Mouse (Mus musculus) MEL (cell line): ENCODE data around the gene Rasl10a. TPM values are rescaled to one million over a fixed set of nuclear protein-coding genes. Genes with fewer than 3 reads are reported as not detected.
A peak's percentile ranks its signal among the peaks of the same experiment; 100 is the strongest.

Experiments used
- DNase-seq: peaks from one replicate; pipeline ENCODE4 v3.0.0; 2011; ENCODE audit warnings: low read depth, low spot score
- H3K27ac ChIP-seq: 2 replicates; pipeline ENCODE4 v1.5.1; 2012; ENCODE audit warnings: low read depth, mild to moderate bottlenecking, control low read depth, low read length, moderate library complexity; ENCODE audit not compliant: control insufficient read depth
- H3K27me3 ChIP-seq, 2 experiments: fragments of 150-350 bp in 1 of 2; sonication (generic) in 1 of 2; 2 replicates each; pipeline ENCODE4 v1.6.1; 2012; ENCODE audit warnings: low read length in 2 of 2, mild to moderate bottlenecking in 2 of 2, improper control_type of control experiment in 1 of 2, moderate library complexity in 1 of 2; ENCODE audit not compliant: insufficient read depth in 2 of 2, control insufficient read depth in 1 of 2
- H3K36me3 ChIP-seq, 2 experiments: 2 replicates each; pipeline ENCODE4 v1.6.1; 2012 to 2014; ENCODE audit warnings: low read length in 2 of 2, improper control_type of control experiment in 1 of 2, inconsistent platforms in 1 of 2, mild to moderate bottlenecking in 1 of 2; ENCODE audit not compliant: insufficient read depth in 2 of 2, control insufficient read depth in 1 of 2
- H3K4me1 ChIP-seq, 2 experiments: fragments of 150-350 bp in 1 of 2; sonication (generic) in 1 of 2; 2 replicates each; pipeline ENCODE4 v1.6.1; 2012; ENCODE audit warnings: low read length in 2 of 2, improper control_type of control experiment in 1 of 2, mild to moderate bottlenecking in 1 of 2; ENCODE audit not compliant: insufficient read depth in 2 of 2, control insufficient read depth in 1 of 2
- H3K4me3 ChIP-seq, 2 experiments: fragments of 150-350 bp in 1 of 2; sonication (generic) in 1 of 2; 2 replicates each; pipeline ENCODE4 v1.5.1; 2012; ENCODE audit warnings: low read depth in 2 of 2, low read length in 2 of 2, mild to moderate bottlenecking in 2 of 2, moderate library complexity in 2 of 2, control low read depth in 1 of 2, improper control_type of control experiment in 1 of 2; ENCODE audit not compliant: control insufficient read depth in 1 of 2, insufficient read depth in 1 of 2
- H3K79me2 ChIP-seq: 2 replicates; pipeline ENCODE4 v1.6.1; 2012; ENCODE audit warnings: mild to moderate bottlenecking, low read length, moderate library complexity; ENCODE audit not compliant: control insufficient read depth, poor library complexity, insufficient read depth
- H3K9ac ChIP-seq: 2 replicates; pipeline ENCODE4 v1.6.1; 2012; ENCODE audit warnings: low read depth, mild to moderate bottlenecking, control low read depth, low read length, moderate library complexity; ENCODE audit not compliant: control insufficient read depth, poor library complexity, severe bottlenecking
- H3K9me3 ChIP-seq: fragments of 150-350 bp; sonication (generic); replicated peaks from 2 replicates; pipeline ENCODE4 v1.6.1; 2012; ENCODE audit warnings: mild to moderate bottlenecking, low read length, improper control_type of control experiment, moderate library complexity; ENCODE audit not compliant: insufficient read depth
- CHD1 ChIP-seq: IDR thresholded peaks from 2 replicates; pipeline ENCODE4 v1.6.1; 2012; ENCODE audit warnings: low read depth, mild to moderate bottlenecking, inconsistent platforms, low read length, improper control_type of control experiment
- CHD2 ChIP-seq: IDR thresholded peaks from 2 replicates; pipeline ENCODE4 v1.6.1; 2011; ENCODE audit warnings: low read length, improper control_type of control experiment
- CTCF ChIP-seq, 3 experiments: IDR thresholded peaks in 2 of 3; conservative IDR thresholded peaks in 1 of 3; 2 replicates each; pipeline ENCODE4 v1.5.1; 2011 to 2012; ENCODE audit warnings: low read length in 3 of 3, low read depth in 2 of 3, mild to moderate bottlenecking in 2 of 3, improper control_type of control experiment in 1 of 3, inconsistent platforms in 1 of 3, mixed read lengths in 1 of 3, moderate library complexity in 1 of 3; ENCODE audit not compliant: control insufficient read depth in 1 of 3, insufficient read depth in 1 of 3, poor library complexity in 1 of 3, severe bottlenecking in 1 of 3
- E2F4 ChIP-seq: IDR thresholded peaks from 2 replicates; pipeline ENCODE4 v1.6.1; 2011; ENCODE audit warnings: low read depth, low read length, improper control_type of control experiment, borderline replicate concordance
- ELF1 ChIP-seq: IDR thresholded peaks from 2 replicates; pipeline ENCODE4 v1.6.1; 2014; ENCODE audit warnings: low read depth, mild to moderate bottlenecking, inconsistent platforms, low read length, improper control_type of control experiment, moderate library complexity
- EP300 ChIP-seq, 2 experiments: IDR thresholded peaks; 2 replicates each; pipeline ENCODE4 v1.6.1; 2011; ENCODE audit warnings: improper control_type of control experiment in 2 of 2, low read length in 2 of 2, low read depth in 1 of 2, mild to moderate bottlenecking in 1 of 2
- ETS1 ChIP-seq: IDR thresholded peaks from 2 replicates; pipeline ENCODE4 v1.6.1; 2012; ENCODE audit warnings: low read depth, mild to moderate bottlenecking, inconsistent platforms, low read length, improper control_type of control experiment, moderate library complexity
- GABPA ChIP-seq: IDR thresholded peaks from 2 replicates; pipeline ENCODE4 v1.6.1; 2012; ENCODE audit warnings: low read depth, mild to moderate bottlenecking, inconsistent platforms, low read length, improper control_type of control experiment, moderate library complexity
- HCFC1 ChIP-seq: IDR thresholded peaks from 2 replicates; pipeline ENCODE4 v1.6.1; 2012; ENCODE audit warnings: low read depth, mild to moderate bottlenecking, inconsistent platforms, low read length, improper control_type of control experiment, moderate library complexity
- JUND ChIP-seq: IDR thresholded peaks from 2 replicates; pipeline ENCODE4 v1.6.1; 2011; ENCODE audit warnings: low read depth, mild to moderate bottlenecking, improper control_type of control experiment, low read length
- KAT2A ChIP-seq: conservative IDR thresholded peaks from 2 replicates; pipeline ENCODE4 v1.6.1; 2012; ENCODE audit warnings: low read depth, low read length, improper control_type of control experiment, inconsistent platforms
- MAFK ChIP-seq: IDR thresholded peaks from 2 replicates; pipeline ENCODE4 v1.6.1; 2011; ENCODE audit warnings: low read depth, mild to moderate bottlenecking, low read length, improper control_type of control experiment, borderline replicate concordance
- MAX ChIP-seq: IDR thresholded peaks from 2 replicates; pipeline ENCODE4 v1.6.1; 2011; ENCODE audit warnings: low read length, improper control_type of control experiment
- MAZ ChIP-seq: IDR thresholded peaks from 2 replicates; pipeline ENCODE4 v1.6.1; 2012; ENCODE audit warnings: low read depth, mild to moderate bottlenecking, inconsistent platforms, low read length, improper control_type of control experiment
- MEF2A ChIP-seq: IDR thresholded peaks from 2 replicates; pipeline ENCODE4 v1.6.1; 2014; ENCODE audit warnings: low read depth, mild to moderate bottlenecking, inconsistent platforms, low read length, improper control_type of control experiment; ENCODE audit not compliant: poor library complexity, insufficient replicate concordance, severe bottlenecking; ENCODE audit errors: extremely low read depth
- MXI1 ChIP-seq: IDR thresholded peaks from 2 replicates; pipeline ENCODE4 v1.6.1; 2011; ENCODE audit warnings: mild to moderate bottlenecking, low read depth, low read length, improper control_type of control experiment
- MYB ChIP-seq: IDR thresholded peaks from 2 replicates; pipeline ENCODE4 v1.6.1; 2011; ENCODE audit warnings: mild to moderate bottlenecking, low read depth, low read length, improper control_type of control experiment
- MYC ChIP-seq: IDR thresholded peaks from 2 replicates; pipeline ENCODE4 v1.6.1; 2011; ENCODE audit warnings: low read depth, mild to moderate bottlenecking, low read length, improper control_type of control experiment, moderate library complexity
- NELFE ChIP-seq: IDR thresholded peaks from 2 replicates; pipeline ENCODE4 v1.6.1; 2011; ENCODE audit warnings: low read depth, low read length, improper control_type of control experiment
- NRF1 ChIP-seq: IDR thresholded peaks from 2 replicates; pipeline ENCODE4 v1.6.1; 2014; ENCODE audit warnings: low read depth, mild to moderate bottlenecking, inconsistent platforms, low read length, improper control_type of control experiment, moderate library complexity; ENCODE audit not compliant: poor library complexity, insufficient read depth, severe bottlenecking
- POLR2A ChIP-seq, 2 experiments: IDR thresholded peaks; 2 replicates each; pipeline ENCODE4 v1.6.1; 2011 to 2012; ENCODE audit warnings: low read length in 2 of 2, mild to moderate bottlenecking in 2 of 2, control low read depth in 1 of 2, improper control_type of control experiment in 1 of 2, low read depth in 1 of 2, moderate library complexity in 1 of 2; ENCODE audit not compliant: control insufficient read depth in 1 of 2, insufficient read depth in 1 of 2, poor library complexity in 1 of 2
- POLR2AphosphoS2 ChIP-seq: IDR thresholded peaks from 2 replicates; pipeline ENCODE4 v1.6.1; 2011; ENCODE audit warnings: low read length, improper control_type of control experiment
- POLR2AphosphoS5 ChIP-seq: IDR thresholded peaks from 2 replicates; pipeline ENCODE4 v1.6.1; 2012; ENCODE audit warnings: low read depth, borderline replicate concordance, mild to moderate bottlenecking, inconsistent platforms, low read length, moderate library complexity, mixed read lengths
- RAD21 ChIP-seq: IDR thresholded peaks from 2 replicates; pipeline ENCODE4 v1.6.1; 2011; ENCODE audit warnings: mild to moderate bottlenecking, low read depth, low read length, improper control_type of control experiment
- RCOR1 ChIP-seq: IDR thresholded peaks from 2 replicates; pipeline ENCODE4 v1.6.1; 2012; ENCODE audit warnings: low read depth, mild to moderate bottlenecking, inconsistent platforms, low read length, improper control_type of control experiment
- SIN3A ChIP-seq: IDR thresholded peaks from 2 replicates; pipeline ENCODE4 v1.6.1; 2012; ENCODE audit warnings: low read length, improper control_type of control experiment, inconsistent platforms
- SMC3 ChIP-seq: IDR thresholded peaks from 2 replicates; pipeline ENCODE4 v1.6.1; 2011; ENCODE audit warnings: low read depth, low read length, improper control_type of control experiment
- TBP ChIP-seq: IDR thresholded peaks from 2 replicates; pipeline ENCODE4 v1.8.0; 2011; ENCODE audit warnings: low read depth, low read length, improper control_type of control experiment
- USF1 ChIP-seq: IDR thresholded peaks from 2 replicates; pipeline ENCODE4 v1.6.1; 2014; ENCODE audit warnings: low read depth, mild to moderate bottlenecking, inconsistent platforms, low read length, improper control_type of control experiment, moderate library complexity
- USF2 ChIP-seq, 2 experiments: IDR thresholded peaks; 2 replicates each; pipeline ENCODE4 v1.6.1; 2011 to 2012; ENCODE audit warnings: improper control_type of control experiment in 2 of 2, low read length in 2 of 2, borderline replicate concordance in 1 of 2, inconsistent platforms in 1 of 2, low read depth in 1 of 2, mild to moderate bottlenecking in 1 of 2; ENCODE audit not compliant: insufficient read depth in 1 of 2
- ZC3H11A ChIP-seq: IDR thresholded peaks from 2 replicates; pipeline ENCODE4 v1.6.1; 2012; ENCODE audit warnings: low read depth, mild to moderate bottlenecking, inconsistent platforms, low read length, improper control_type of control experiment
- ZKSCAN1 ChIP-seq: IDR thresholded peaks from 2 replicates; pipeline ENCODE4 v1.6.1; 2012; ENCODE audit warnings: low read depth, mild to moderate bottlenecking, inconsistent platforms, low read length, improper control_type of control experiment, moderate library complexity
- ZMIZ1 ChIP-seq: IDR thresholded peaks from 2 replicates; pipeline ENCODE4 v1.6.1; 2012; ENCODE audit warnings: low read depth, mild to moderate bottlenecking, inconsistent platforms, low read length, improper control_type of control experiment, moderate library complexity
- polyA plus RNA-seq, 2 experiments: library from polyadenylated mRNA; stranded (reverse) in 1 of 2; unstranded in 1 of 2; fragments of >175 nt in 1 of 2; fragments of >200 nt in 1 of 2; gene quantifications; 2 replicates each; pipeline versions ENCODE4 v1.2.1 to v1.2.4; 2012; ENCODE audit warnings: low replicate concordance in 2 of 2, low read depth in 1 of 2; ENCODE audit not compliant: insufficient read length in 2 of 2, insufficient read depth in 1 of 2, missing spikeins in 1 of 2
- total RNA-seq: library from RNA; depleted of rRNA; stranded (reverse); fragments of 300-350 nt; gene quantifications from 2 replicates; pipeline ENCODE4 v1.2.3, GENCODE M21; 2012

Gene Rasl10a
- total and polyA plus RNA-seq, 3 experiments = 0.23 to 1.3 TPM; not detected in 1

- TF ChIP-seq EP300 (IDR thresholded peaks at IDR 0.05; ENCODE audit: low read depth in 1 of 2, low read length in 2 of 2) (peak in 1 of 2 experiments; percentile 50; a peak in 2 of 4 replicates), MYC (no peak), ELF1 (peak; percentile 61), MYB (no peak), SIN3A (peak; percentile 95)
Measured at GRCm38 (mm10) chr11:5065056-5065821, 7.3 kb downstream of the Rasl10a start, which contains the start of gene Gas2l1 (continued).

GRCm38 (mm10) chr11:5067063-5067462 lies 9.1 kb downstream of the Rasl10a start:
- Histone ChIP-seq H3K9ac (no peak overlapping the region), H3K9me3 (no peaks in the 10 kb centered on the region), H3K27me3 (no peaks in the 10 kb centered on the region), H3K36me3 (peaks cover 10 to 28% of the 10 kb centered on the region in 2 experiments), H3K27ac (peak overlapping the region; percentile 9; the same call in 1 of the 2 replicates), H3K4me3 (no peak overlapping the region), H3K79me2 (peaks cover 6% of the 10 kb centered on the region), H3K4me1 (peaks cover 6 to 30% of the 10 kb centered on the region in 2 experiments)
- DNase-seq = peak; percentile 73
- TF ChIP-seq POLR2AphosphoS2 = no peak
- TF ChIP-seq ZKSCAN1 = no peak
- TF ChIP-seq EP300 (IDR thresholded peaks at IDR 0.05; ENCODE audit: low read depth in 1 of 2, low read length in 2 of 2) = peak; percentile 58 to 74
- TF ChIP-seq USF1 = no peak
- no peak for TF ChIP-seq NRF1
- no peak for TF ChIP-seq MAZ
- TF ChIP-seq CHD2 = no peak
- TF ChIP-seq NELFE = no peak
- TF ChIP-seq RCOR1 = peak; percentile 28
- TF ChIP-seq HCFC1 = no peak
- no peak for TF ChIP-seq TBP
- no peak for TF ChIP-seq MAX
- TF ChIP-seq USF2 (IDR thresholded peaks at IDR 0.05; ENCODE audit: borderline replicate concordance in 1 of 2, insufficient read depth in 1 of 2, low read depth in 1 of 2, low read length in 2 of 2) = no peak
- TF ChIP-seq SIN3A = peak; percentile 15; the same call in 1 of the 2 replicates
- no peak for TF ChIP-seq ETS1
- TF ChIP-seq E2F4 = no peak
- TF ChIP-seq ZC3H11A = no peak
- TF ChIP-seq KAT2A = no peak
- TF ChIP-seq ZMIZ1 = no peak
- no peak for TF ChIP-seq RAD21
- no peak for TF ChIP-seq ELF1
- TF ChIP-seq MYB = no peak
- no peak for TF ChIP-seq CHD1
- no peak for TF ChIP-seq MXI1
- 0 out of 4 replicates have a peak, but pooled peaks of 1 of the 2 experiments have one; percentile 1 for TF ChIP-seq POLR2A (IDR thresholded peaks at IDR 0.05; ENCODE audit: control insufficient read depth in 1 of 2, insufficient read depth in 1 of 2, low read depth in 1 of 2, low read length in 2 of 2, poor library complexity in 1 of 2)
- no peak for TF ChIP-seq JUND
- no peak for TF ChIP-seq SMC3
- no peak for TF ChIP-seq CTCF (IDR thresholded peaks at IDR 0.05 in 2 of 3, conservative IDR thresholded peaks at IDR 0.05 in 1 of 3; ENCODE audit: control insufficient read depth in 1 of 3, insufficient read depth in 1 of 3, low read depth in 2 of 3, low read length in 3 of 3, poor library complexity in 1 of 3, severe bottlenecking in 1 of 3)
- TF ChIP-seq POLR2AphosphoS5 = no peak
- TF ChIP-seq MEF2A = no peak
- TF ChIP-seq MAFK = no peak; the same call in 1 of the 2 replicates
- TF ChIP-seq GABPA = no peak
